Mouse (Mus musculus) heart, embryonic 12.5 days (tissue): ENCODE results near the gene Ptger2. TPM values are rescaled to one million over a fixed set of nuclear protein-coding genes. Genes with fewer than 3 reads are reported as not detected.
"Not testable (repeated sequence)": the region's sequence is repeated elsewhere in the genome, so short reads cannot be mapped to it uniquely, and the experiment has no call there.

Source experiments
- ATAC-seq: fragments of 200-750 bp; cut with Nextera tagmentation; 2 replicates; pipeline ENCODE4 v1.8.0; 2017; ENCODE audit warnings: moderate TSS enrichment, moderate library complexity; ENCODE audit not compliant: insufficient number of reproducible peaks, low FRiP score
- H3K27ac ChIP-seq: fragments of 300-500 bp; sonication (generic); 2 replicates; pipeline ENCODE4 v1.5.1; 2016; ENCODE audit warnings: mild to moderate bottlenecking, moderate library complexity; ENCODE audit not compliant: poor library complexity, severe bottlenecking
- H3K27me3 ChIP-seq: fragments of 300-500 bp; sonication (generic); replicated peaks from 2 replicates; pipeline ENCODE4 v1.6.1; 2016; ENCODE audit warnings: mild to moderate bottlenecking, moderate library complexity
- H3K36me3 ChIP-seq: fragments of 300-500 bp; sonication (generic); 2 replicates; pipeline ENCODE4 v1.6.1; 2016; ENCODE audit warnings: mild to moderate bottlenecking, moderate library complexity
- H3K4me1 ChIP-seq: fragments of 300-500 bp; sonication (generic); replicated peaks from 2 replicates; pipeline ENCODE4 v1.6.1; 2016; ENCODE audit warnings: mild to moderate bottlenecking
- H3K4me2 ChIP-seq: fragments of 300-500 bp; sonication (generic); 2 replicates; pipeline ENCODE4 v1.6.1; 2016; ENCODE audit warnings: mild to moderate bottlenecking, moderate library complexity
- H3K4me3 ChIP-seq: fragments of 300-500 bp; sonication (generic); 2 replicates; pipeline ENCODE4 v1.5.1; 2016; ENCODE audit warnings: mild to moderate bottlenecking
- H3K9ac ChIP-seq: fragments of 300-500 bp; sonication (generic); 2 replicates; pipeline ENCODE4 v1.6.1; 2016; ENCODE audit warnings: mild to moderate bottlenecking, moderate library complexity
- H3K9me3 ChIP-seq: fragments of 300-500 bp; sonication (generic); replicated peaks from 2 replicates; pipeline ENCODE4 v1.6.1; 2016; ENCODE audit warnings: mild to moderate bottlenecking, moderate library complexity
- WGBS: fragments of 180-500 bp; shearing (Covaris S2); methylation state at CpG from one replicate; pipeline ENCODE4 v1.1.7; 2016; 5-methylcytosine and 5-hydroxymethylcytosine counted together
- polyA plus RNA-seq: library from polyadenylated mRNA; unstranded; fragments of >200 nt; fragmentation: Nextera tagmentation; extraction: Ambion mirVana; gene quantifications from 2 replicates; pipeline ENCODE4 v1.2.1, GENCODE M21; 2016

The Ptger2 gene
- 0.04 TPM in 1 of 2 replicates, not detected in the other for polyA plus RNA-seq

- H3K27me3 ChIP-seq = peaks cover 48% of the 10 kb centered on the region
- not testable (repeated sequence) for ATAC-seq, H3K27ac ChIP-seq, H3K36me3 ChIP-seq, H3K9me3 ChIP-seq
- H3K9ac ChIP-seq = peak within 1 kb of the TSS; percentile 40
- H3K4me3 ChIP-seq = peak within 1 kb of the TSS; percentile 47
- peak within 1 kb of the TSS; percentile 98 for H3K4me2 ChIP-seq
- 69% methylated on average over 6 of the region's 6 CpGs for WGBS
- peaks cover 13% of the 10 kb centered on the region for H3K4me1 ChIP-seq
These were observed at the start of gene Ptger2 for GRCm38 (mm10) chr14:44987674-44988355. TSS of gene Ptger2 (plus strand) at chr14:44988195.

DNA sequence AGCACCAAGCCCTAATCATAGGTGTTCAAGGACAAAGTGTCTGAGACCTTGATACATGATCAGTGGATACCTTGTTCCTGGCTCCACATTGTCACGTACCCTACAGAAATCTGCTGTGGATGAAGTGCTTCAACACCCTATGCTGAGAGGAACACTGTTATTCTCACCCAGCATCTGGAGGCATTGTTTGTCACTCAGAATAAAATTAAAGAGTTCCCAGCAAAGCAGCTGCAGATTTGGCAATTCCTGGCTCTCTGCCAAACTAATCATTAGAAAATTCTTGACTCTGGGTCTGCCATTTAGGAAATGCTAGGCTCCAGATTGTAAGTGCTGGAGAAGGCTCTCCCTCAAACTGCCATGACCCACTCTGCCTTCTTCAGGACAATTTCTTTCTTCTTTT lies 27.2 kb upstream of the Ptger2 start:
- Histone ChIP-seq H3K4me1 (no peaks in the 10 kb centered on the region), H3K27me3 (no peaks in the 10 kb centered on the region), H3K36me3 (no peaks in the 10 kb centered on the region), H3K27ac (no peak overlapping the region), H3K4me3 (no peak overlapping the region), H3K9ac (no peak overlapping the region), H3K9me3 (no peaks in the 10 kb centered on the region), H3K4me2 (no peak overlapping the region)
- no peak for ATAC-seq
- WGBS = 60% methylated on average over 1 of the region's 1 CpGs

DNA sequence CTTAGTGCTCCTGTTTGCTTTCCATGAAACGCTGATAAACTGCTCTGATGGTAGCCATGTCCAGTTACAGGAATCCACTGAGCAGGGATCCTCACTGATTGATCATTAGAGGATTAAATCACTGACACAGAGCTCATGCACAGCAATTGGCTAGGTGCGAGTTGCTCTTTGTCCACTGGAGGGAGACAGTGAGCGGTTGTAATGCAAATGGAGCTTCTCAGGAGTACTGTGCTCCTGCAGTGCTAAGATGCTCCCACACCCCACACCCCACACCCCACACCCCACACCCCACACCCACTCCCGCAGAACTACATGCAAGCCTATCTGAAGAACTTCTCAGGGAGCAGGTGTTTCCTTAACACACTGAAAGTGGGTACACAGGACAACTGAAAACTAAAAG lies 10.7 kb upstream of the Ptger2 start:
- WGBS = 7% methylated on average over 4 of the region's 4 CpGs
- H3K9ac ChIP-seq, H3K4me2 ChIP-seq, H3K36me3 ChIP-seq, H3K27me3 ChIP-seq, ATAC-seq, H3K9me3 ChIP-seq, H3K4me3 ChIP-seq, H3K27ac ChIP-seq, H3K4me1 ChIP-seq: not testable (repeated sequence)

DNA sequence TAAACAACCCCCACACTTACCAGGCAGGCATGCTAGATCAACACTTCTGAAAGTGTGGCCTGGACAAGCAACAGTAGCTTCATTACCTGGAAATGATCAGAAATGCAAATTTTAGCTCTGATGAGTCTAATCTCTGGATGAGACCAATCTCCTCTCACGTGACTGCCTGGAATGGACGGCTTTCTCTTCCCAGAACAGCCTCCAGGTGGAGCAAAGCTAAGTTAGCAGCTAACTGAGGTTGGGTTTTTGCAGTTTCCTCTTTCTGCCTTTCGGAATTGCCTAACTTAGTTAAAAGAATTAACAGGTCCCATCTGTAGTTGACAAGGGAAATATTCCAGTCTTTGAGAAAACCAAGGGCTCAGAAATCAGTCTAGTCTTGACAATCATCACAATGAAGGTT lies 8.1 kb upstream of the Ptger2 start:
- Histone ChIP-seq H3K27me3 (peaks cover 14% of the 10 kb centered on the region), H3K9ac (no peak overlapping the region), H3K9me3 (no peaks in the 10 kb centered on the region), H3K27ac (no peak overlapping the region), H3K36me3 (no peaks in the 10 kb centered on the region), H3K4me1 (no peaks in the 10 kb centered on the region), H3K4me2 (no peak overlapping the region), H3K4me3 (no peak overlapping the region)
- 22% methylated on average over 3 of the region's 3 CpGs for WGBS
- ATAC-seq = no peak

GRCm38 (mm10) chr14:44981490-44981889 lies 6.5 kb upstream of the Ptger2 start:
- no peak for ATAC-seq
- Histone ChIP-seq H3K27ac (no peak overlapping the region), H3K9me3 (no peaks in the 10 kb centered on the region), H3K27me3 (peaks cover 16% of the 10 kb centered on the region), H3K9ac (no peak overlapping the region), H3K4me3 (no peak overlapping the region), H3K36me3 (no peaks in the 10 kb centered on the region), H3K4me2 (no peak overlapping the region), H3K4me1 (no peaks in the 10 kb centered on the region)
- 7% methylated on average over 4 of the region's 4 CpGs for WGBS

DNA sequence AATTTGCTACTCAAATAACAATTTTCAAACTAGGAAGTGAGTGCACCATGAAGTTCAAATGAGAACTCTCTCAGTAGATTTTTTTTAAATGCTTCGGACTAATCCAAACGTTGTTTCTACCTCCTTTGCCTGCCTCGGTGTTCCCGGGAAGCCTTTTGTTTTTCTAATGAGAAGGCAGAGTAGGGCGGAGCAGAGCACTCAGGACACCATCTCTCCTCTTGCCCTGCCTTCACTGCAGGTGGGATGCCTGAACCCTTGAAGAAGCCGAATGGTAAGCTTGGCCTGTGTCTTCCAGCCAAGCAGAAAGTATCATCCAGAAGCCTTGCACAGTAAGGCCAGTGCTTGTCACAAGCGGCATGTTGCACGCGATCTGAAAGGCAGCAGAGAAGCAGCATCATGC lies 3.9 kb upstream of the Ptger2 start:
- H3K4me1 ChIP-seq = peaks cover 9% of the 10 kb centered on the region
- no peaks in the 10 kb centered on the region for H3K9me3 ChIP-seq
- no peaks in the 10 kb centered on the region for H3K36me3 ChIP-seq
- no peak overlapping the region for H3K4me2 ChIP-seq
- H3K9ac ChIP-seq = no peak overlapping the region
- peaks cover 30% of the 10 kb centered on the region for H3K27me3 ChIP-seq
- no peak for ATAC-seq
- H3K27ac ChIP-seq = no peak overlapping the region
- no peak overlapping the region for H3K4me3 ChIP-seq
- 19% methylated on average over 9 of the region's 9 CpGs for WGBS

GRCm38 (mm10) chr14:44986248-44986647 lies 1.7 kb upstream of the Ptger2 start:
- Histone ChIP-seq H3K36me3 (no peaks in the 10 kb centered on the region), H3K9me3 (no peaks in the 10 kb centered on the region), H3K4me2 (no peak overlapping the region), H3K9ac (no peak overlapping the region), H3K4me1 (peaks cover 13% of the 10 kb centered on the region), H3K27me3 (peaks cover 49% of the 10 kb centered on the region), H3K4me3 (no peak overlapping the region), H3K27ac (no peak overlapping the region)
- ATAC-seq = no peak

GRCm38 (mm10) chr14:44988456-44989016 lies 541 bp downstream of the Ptger2 start:
- Histone ChIP-seq H3K36me3 (no peaks in the 10 kb centered on the region), H3K9ac (peak overlapping the region; percentile 40), H3K4me3 (peak overlapping the region; percentile 47), H3K27me3 (peaks cover 41% of the 10 kb centered on the region), H3K4me1 (peaks cover 13% of the 10 kb centered on the region), H3K4me2 (peak overlapping the region; percentile 98), H3K9me3 (no peaks in the 10 kb centered on the region), H3K27ac (no peak overlapping the region)
- no peak for ATAC-seq
- 3% methylated on average over 14 of the region's 14 CpGs for WGBS

GRCm38 (mm10) chr14:44989017-44989721 lies 1.2 kb downstream of the Ptger2 start:
- peaks cover 40% of the 10 kb centered on the region for H3K27me3 ChIP-seq
- no peaks in the 10 kb centered on the region for H3K36me3 ChIP-seq
- no peaks in the 10 kb centered on the region for H3K9me3 ChIP-seq
- no peak for ATAC-seq
- WGBS = 1% methylated on average over 45 of the region's 45 CpGs
- peaks cover 13% of the 10 kb centered on the region for H3K4me1 ChIP-seq
- peak overlapping the region; percentile 98 for H3K4me2 ChIP-seq
- peak overlapping the region; percentile 47 for H3K4me3 ChIP-seq
- no peak overlapping the region for H3K27ac ChIP-seq
- H3K9ac ChIP-seq = peak overlapping the region; percentile 40

DNA sequence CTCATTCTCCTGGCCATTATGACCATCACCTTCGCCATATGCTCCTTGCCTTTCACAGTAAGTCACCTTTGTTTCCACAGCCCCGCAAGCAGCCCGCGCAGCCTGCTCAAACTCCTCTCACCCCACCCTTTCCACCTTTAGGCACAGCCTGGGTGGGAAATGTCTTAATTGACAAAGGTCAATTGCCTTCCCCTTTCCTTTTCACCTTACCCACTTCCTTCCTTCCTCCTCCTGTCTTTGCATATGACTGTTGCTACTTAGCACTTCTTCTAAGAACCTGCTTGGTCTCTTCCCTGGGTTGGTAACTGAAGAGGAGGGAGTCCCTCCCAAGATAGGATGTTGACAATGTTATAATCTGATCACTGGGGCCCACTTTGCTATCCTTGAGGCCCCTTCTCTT lies 1.8 kb downstream of the Ptger2 start:
- peaks cover 13% of the 10 kb centered on the region for H3K4me1 ChIP-seq
- H3K27ac ChIP-seq = no peak overlapping the region
- H3K9me3 ChIP-seq = no peaks in the 10 kb centered on the region
- WGBS = 20% methylated on average over 4 of the region's 4 CpGs
- no peak for ATAC-seq
- peak overlapping the region; percentile 47 for H3K4me3 ChIP-seq
- peak overlapping the region; percentile 98 for H3K4me2 ChIP-seq
- no peak overlapping the region for H3K9ac ChIP-seq
- H3K36me3 ChIP-seq = no peaks in the 10 kb centered on the region
- peaks cover 40% of the 10 kb centered on the region for H3K27me3 ChIP-seq

GRCm38 (mm10) chr14:44994337-44994736 lies 6.3 kb downstream of the Ptger2 start:
- Histone ChIP-seq H3K4me2 (no peak overlapping the region), H3K9me3 (no peaks in the 10 kb centered on the region), H3K9ac (no peak overlapping the region), H3K36me3 (no peaks in the 10 kb centered on the region), H3K27ac (no peak overlapping the region), H3K4me3 (no peak overlapping the region), H3K4me1 (peaks cover 2% of the 10 kb centered on the region), H3K27me3 (peaks cover 21% of the 10 kb centered on the region)
- no peak for ATAC-seq
